Mouse (Mus musculus) G1E (cell line): ENCODE measurements around the gene Mgat2. TPM values are rescaled to one million over a fixed set of nuclear protein-coding genes. Genes with fewer than 3 reads are reported as not detected.

ENCODE experiments used
- ATAC-seq: 2 replicates; pipeline ENCODE4 v1.8.0; 2016; ENCODE audit warnings: mild to moderate bottlenecking; ENCODE audit not compliant: insufficient number of reproducible peaks, poor library complexity, low FRiP score, severe bottlenecking; ENCODE audit errors: extremely low read depth
- DNase-seq: peaks from one replicate; pipeline ENCODE4 v3.0.0; 2012; ENCODE audit warnings: low spot score
- H3K27me3 ChIP-seq: 2 replicates; pipeline ENCODE4 v1.6.1; 2012; ENCODE audit warnings: mild to moderate bottlenecking, low read length, inconsistent platforms; ENCODE audit not compliant: insufficient read depth
- H3K36me3 ChIP-seq: replicated peaks from 2 replicates; pipeline ENCODE3; 2012; ENCODE audit warnings: mild to moderate bottlenecking, inconsistent platforms
- H3K4me1 ChIP-seq: 2 replicates; pipeline ENCODE4 v1.6.1; 2012; ENCODE audit warnings: low read depth, low read length, inconsistent platforms, mixed read lengths; ENCODE audit not compliant: insufficient read depth
- H3K4me3 ChIP-seq: 2 replicates; pipeline ENCODE4 v1.5.1; 2012; ENCODE audit warnings: low read depth, mild to moderate bottlenecking, inconsistent platforms, low read length, moderate library complexity, mixed read lengths
- H3K9me3 ChIP-seq: replicated peaks from 2 replicates; pipeline ENCODE4 v1.6.1; 2012; ENCODE audit warnings: inconsistent platforms
- CTCF ChIP-seq: IDR thresholded peaks from 2 replicates; pipeline ENCODE4 v1.5.1; 2012; ENCODE audit warnings: low read depth, low read length, inconsistent platforms, mixed read lengths
- GATA1 ChIP-seq: IDR thresholded peaks from 2 replicates; pipeline ENCODE4 v1.6.1; 2012; ENCODE audit warnings: borderline replicate concordance, low read length, inconsistent platforms, mixed read lengths
- GATA2 ChIP-seq: IDR thresholded peaks from 2 replicates; pipeline ENCODE4 v1.6.1; 2012; ENCODE audit warnings: low read depth, low read length, inconsistent platforms, borderline replicate concordance
- POLR2AphosphoS5 ChIP-seq: IDR thresholded peaks from 2 replicates; pipeline ENCODE4 v1.6.1; 2012; ENCODE audit warnings: low read depth, low read length, inconsistent platforms; ENCODE audit not compliant: insufficient replicate concordance
- TAL1 ChIP-seq: conservative IDR thresholded peaks from 2 replicates; pipeline ENCODE4 v1.6.1; 2012; ENCODE audit warnings: low read depth, low read length, inconsistent platforms, mixed read lengths
- polyA plus RNA-seq: library from polyadenylated mRNA; stranded (reverse); fragments of >175 nt; gene quantifications from 2 replicates; pipeline ENCODE4 v1.2.3, GENCODE M21; 2012
- total RNA-seq, 2 experiments: library from RNA; stranded (forward) in 1 of 2; stranded (reverse) in 1 of 2; fragments of 200-1000 nt in 1 of 2; fragments of >200 nt in 1 of 2; fragmentation: Nextera tagmentation in 1 of 2; gene quantifications; 2 replicates each; pipeline ENCODE4 v1.2.3; 2014 to 2017

Gene Mgat2
- total and polyA plus RNA-seq, 3 experiments = 50.7 to 118 (median 112) TPM

- ATAC-seq = no peak
- H3K36me3 ChIP-seq = peaks cover 93% of the 10 kb centered on the region
- no peaks in the 10 kb centered on the region for H3K27me3 ChIP-seq
- TF ChIP-seq GATA2 (no peak), TAL1 (no peak), CTCF (no peak), POLR2AphosphoS5 (no peak), GATA1 (no peak)
- H3K4me1 ChIP-seq = peaks cover 11% of the 10 kb centered on the region
- H3K4me3 ChIP-seq = no peak overlapping the region
- H3K9me3 ChIP-seq = no peaks in the 10 kb centered on the region
- DNase-seq = no peak
These were observed 26.4 kb downstream of the Mgat2 start for GRCm38 (mm10) chr12:69210056-69210979.

- no peaks in the 10 kb centered on the region for H3K27me3 ChIP-seq
- peaks cover 10% of the 10 kb centered on the region for H3K4me1 ChIP-seq
- DNase-seq (no peak), ATAC-seq (peak; percentile 50; the same call in 1 of the 2 replicates)
- H3K36me3 ChIP-seq = peaks cover 96% of the 10 kb centered on the region
- H3K9me3 ChIP-seq = no peaks in the 10 kb centered on the region
- TF ChIP-seq TAL1 = no peak
- TF ChIP-seq GATA1 = no peak
- TF ChIP-seq POLR2AphosphoS5 = no peak
- no peak for TF ChIP-seq GATA2
- no peak for TF ChIP-seq CTCF
- H3K4me3 ChIP-seq = no peak overlapping the region
These were observed 27.1 kb downstream of the Mgat2 start for GRCm38 (mm10) chr12:69211057-69211456.

GRCm38 (mm10) chr12:69213186-69213777, 29.3 kb downstream of the Mgat2 start:
- ATAC-seq (no peak), DNase-seq (no peak)
- Histone ChIP-seq H3K36me3 (peaks cover 95% of the 10 kb centered on the region), H3K4me1 (peaks cover 15% of the 10 kb centered on the region), H3K9me3 (no peaks in the 10 kb centered on the region), H3K27me3 (no peaks in the 10 kb centered on the region), H3K4me3 (no peak overlapping the region)
- TF ChIP-seq GATA2 (no peak), TAL1 (no peak), CTCF (no peak), GATA1 (no peak), POLR2AphosphoS5 (no peak)

GRCm38 (mm10) chr12:69214393-69214792, 30.4 kb downstream of the Mgat2 start:
- ATAC-seq = no peak
- H3K4me3 ChIP-seq = no peak overlapping the region
- TF ChIP-seq POLR2AphosphoS5 (no peak), GATA2 (no peak), GATA1 (no peak), CTCF (no peak)
- H3K27me3 ChIP-seq = no peaks in the 10 kb centered on the region
- peaks cover 97% of the 10 kb centered on the region for H3K36me3 ChIP-seq
- no peak for DNase-seq
- H3K9me3 ChIP-seq = no peaks in the 10 kb centered on the region
- peaks cover 15% of the 10 kb centered on the region for H3K4me1 ChIP-seq

GRCm38 (mm10) chr12:69215000-69215785, 31.2 kb downstream of the Mgat2 start:
- Histone ChIP-seq H3K4me1 (peaks cover 15% of the 10 kb centered on the region), H3K36me3 (peaks cover 97% of the 10 kb centered on the region), H3K9me3 (no peaks in the 10 kb centered on the region), H3K4me3 (no peak overlapping the region), H3K27me3 (no peaks in the 10 kb centered on the region)
- no peak for TF ChIP-seq GATA2
- no peak for TF ChIP-seq POLR2AphosphoS5
- TF ChIP-seq TAL1 = no peak
- TF ChIP-seq CTCF = no peak
- TF ChIP-seq GATA1 = no peak
- DNase-seq (no peak), ATAC-seq (no peak)

GRCm38 (mm10) chr12:69216587-69216986, 32.6 kb downstream of the Mgat2 start:
- Histone ChIP-seq H3K4me3 (no peak overlapping the region), H3K9me3 (no peaks in the 10 kb centered on the region), H3K36me3 (peaks cover 96% of the 10 kb centered on the region), H3K4me1 (peaks cover 12% of the 10 kb centered on the region), H3K27me3 (no peaks in the 10 kb centered on the region)
- ATAC-seq = no peak
- no peak for TF ChIP-seq GATA2
- TF ChIP-seq CTCF = no peak
- TF ChIP-seq GATA1 = no peak
- TF ChIP-seq POLR2AphosphoS5 = no peak
- no peak for TF ChIP-seq TAL1
- DNase-seq = no peak
